Mouse (Mus musculus): Measurements from ENCODE around the gene Grip2. TPM values are rescaled to one million over a fixed set of nuclear protein-coding genes. Genes with fewer than 3 reads are reported as not detected.

Grip2 gene
- total RNA-seq (2014; fragmentation: Nextera tagmentation) (not detected in 2 replicates), total RNA-seq (2017) (0.05 and 0.06 TPM in 2 replicates), polyA plus RNA-seq (2012) (not detected in 2 replicates)

DNA sequence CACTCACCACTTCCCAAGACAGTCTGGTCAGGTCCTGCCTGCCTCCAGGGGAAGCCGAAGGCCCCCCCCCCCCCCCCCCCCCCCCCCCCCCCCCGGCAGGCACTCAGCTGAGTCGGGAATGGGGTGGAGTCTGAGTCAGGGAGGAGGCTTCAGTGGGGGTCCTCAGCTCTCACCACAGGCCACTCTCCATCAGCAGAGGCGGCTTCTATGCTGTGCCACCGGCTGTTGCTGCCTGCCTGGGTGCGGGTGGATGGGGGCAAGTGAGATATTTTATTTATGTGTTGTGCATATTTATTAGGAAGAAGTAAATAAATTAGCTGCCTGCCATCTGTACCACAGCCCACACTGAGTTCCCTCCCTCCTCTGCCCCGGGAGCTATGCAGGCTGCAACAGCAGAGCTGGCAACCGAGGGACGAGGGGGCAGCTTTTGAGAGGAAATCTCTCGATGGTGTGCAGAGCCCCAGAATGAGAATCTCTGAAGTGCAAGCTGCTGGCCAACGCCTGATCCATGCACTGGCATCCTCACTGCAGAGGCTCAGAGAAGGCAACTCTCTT, at the start of gene Grip2:
TSS of gene Grip2 (minus strand) at position 235 of the 555 bp plus-strand sequence.
- Histone ChIP-seq H3K27me3 (ENCODE audit: insufficient read depth, low read length) (peaks cover 2% of the 10 kb centered on the region), H3K4me1 (ENCODE audit: insufficient read depth, low read depth, low read length) (no peaks in the 10 kb centered on the region), H3K36me3 (replicated peaks) (no peaks in the 10 kb centered on the region), H3K4me3 (ENCODE audit: low read depth, low read length) (no peak within 1 kb of the TSS), H3K9me3 (replicated peaks) (no peaks in the 10 kb centered on the region)
- ATAC-seq (ENCODE audit: extremely low read depth, insufficient number of reproducible peaks, low FRiP score, poor library complexity, severe bottlenecking) (no peak), DNase-seq (ENCODE audit: low spot score) (no peak)
- no peak for TF ChIP-seq GATA2 (IDR thresholded peaks at IDR 0.05; ENCODE audit: borderline replicate concordance, low read depth, low read length)
- TF ChIP-seq POLR2AphosphoS5 (IDR thresholded peaks at IDR 0.05; ENCODE audit: insufficient replicate concordance, low read depth, low read length): no peak
- no peak for TF ChIP-seq GATA1 (IDR thresholded peaks at IDR 0.05; ENCODE audit: borderline replicate concordance, low read length)
- no peak for TF ChIP-seq TAL1 (conservative IDR thresholded peaks at IDR 0.05; ENCODE audit: low read depth, low read length)
- no peak for TF ChIP-seq CTCF (IDR thresholded peaks at IDR 0.05; ENCODE audit: low read depth, low read length)

DNA sequence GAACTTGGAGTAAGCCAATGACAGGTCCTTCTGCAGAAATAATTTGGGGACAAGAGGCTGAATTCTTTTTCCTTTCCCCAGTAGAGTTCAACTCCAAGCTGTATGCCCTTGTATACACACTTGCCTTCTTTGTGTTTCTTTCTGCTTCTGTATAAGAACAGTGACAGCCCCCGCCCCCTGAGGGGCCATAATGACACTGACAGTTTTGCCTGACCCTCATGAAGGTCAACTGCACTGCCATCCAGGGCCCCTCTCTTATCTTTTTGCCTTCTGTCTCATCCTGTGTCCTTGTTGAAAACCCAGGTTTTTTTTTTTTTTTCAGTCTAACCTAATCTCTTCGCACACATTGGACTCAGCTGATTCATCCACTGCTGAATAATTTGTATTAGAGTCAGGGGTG, 45.7 kb upstream of the Grip2 start:
- Histone ChIP-seq H3K4me1 (ENCODE audit: insufficient read depth, low read depth, low read length) (peaks cover 28% of the 10 kb centered on the region), H3K36me3 (replicated peaks) (no peaks in the 10 kb centered on the region), H3K9me3 (replicated peaks) (no peaks in the 10 kb centered on the region), H3K4me3 (ENCODE audit: low read depth, low read length) (no peak overlapping the region), H3K27me3 (ENCODE audit: insufficient read depth, low read length) (peaks cover 5% of the 10 kb centered on the region)
- ATAC-seq (ENCODE audit: extremely low read depth, insufficient number of reproducible peaks, low FRiP score, poor library complexity, severe bottlenecking) (peak; percentile 48), DNase-seq (ENCODE audit: low spot score) (no peak)
- TF ChIP-seq TAL1 (conservative IDR thresholded peaks at IDR 0.05; ENCODE audit: low read depth, low read length) (peak; percentile 37; the same call in 1 of the 2 replicates), GATA1 (IDR thresholded peaks at IDR 0.05; ENCODE audit: borderline replicate concordance, low read length) (no peak)

DNA sequence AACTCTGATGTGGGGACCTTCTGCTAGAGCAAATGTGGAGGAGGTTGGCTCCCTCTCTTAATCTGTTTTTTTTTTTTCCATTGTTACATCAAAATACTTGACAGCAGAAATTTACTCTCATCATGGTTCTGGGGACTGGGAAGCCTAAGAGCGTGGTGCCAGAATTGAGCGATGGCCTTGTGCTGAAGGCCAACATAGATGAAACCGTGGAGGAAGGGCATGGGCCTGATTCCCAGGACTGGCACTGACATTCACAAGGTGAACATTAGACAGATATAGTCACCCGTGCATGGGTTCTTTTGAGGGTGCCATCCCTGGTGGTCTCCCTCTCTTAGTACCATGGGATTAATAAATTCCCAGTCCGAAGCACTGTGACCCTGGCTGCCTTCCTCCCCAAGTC, 41.0 kb upstream of the Grip2 start:
- no peak for TF ChIP-seq GATA1 (IDR thresholded peaks at IDR 0.05; ENCODE audit: borderline replicate concordance, low read length)
- no peak for TF ChIP-seq GATA2 (IDR thresholded peaks at IDR 0.05; ENCODE audit: borderline replicate concordance, low read depth, low read length)
- no peak for TF ChIP-seq CTCF (IDR thresholded peaks at IDR 0.05; ENCODE audit: low read depth, low read length)
- no peak for TF ChIP-seq POLR2AphosphoS5 (IDR thresholded peaks at IDR 0.05; ENCODE audit: insufficient replicate concordance, low read depth, low read length)
- TF ChIP-seq TAL1 (conservative IDR thresholded peaks at IDR 0.05; ENCODE audit: low read depth, low read length): no peak
- ATAC-seq (ENCODE audit: extremely low read depth, insufficient number of reproducible peaks, low FRiP score, poor library complexity, severe bottlenecking) (no peak), DNase-seq (ENCODE audit: low spot score) (no peak)
- H3K36me3 ChIP-seq (replicated peaks): no peaks in the 10 kb centered on the region
- H3K4me1 ChIP-seq (ENCODE audit: insufficient read depth, low read depth, low read length): peaks cover 16% of the 10 kb centered on the region
- no peak overlapping the region for H3K4me3 ChIP-seq (ENCODE audit: low read depth, low read length)
- H3K9me3 ChIP-seq (replicated peaks): no peaks in the 10 kb centered on the region
- H3K27me3 ChIP-seq (ENCODE audit: insufficient read depth, low read length): peaks cover 18% of the 10 kb centered on the region

DNA sequence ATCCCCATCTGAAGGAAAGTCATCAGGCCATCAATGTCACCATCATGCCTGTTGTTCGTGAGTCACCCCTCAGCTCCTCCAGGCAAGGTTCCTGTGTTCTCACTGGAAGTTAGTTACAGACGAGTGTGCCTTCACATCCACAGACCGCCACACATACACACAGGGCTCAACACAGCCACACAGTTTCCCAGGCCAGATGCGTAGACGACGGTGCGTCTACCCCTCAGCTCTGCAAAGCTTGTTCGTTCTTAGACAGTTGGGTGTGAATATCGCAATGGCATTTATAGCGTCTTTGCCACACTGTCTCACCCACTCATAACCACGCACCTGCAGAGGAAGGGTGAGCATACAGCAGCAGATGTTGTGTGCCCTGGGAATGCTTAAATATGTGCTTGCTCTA, 38.6 kb upstream of the Grip2 start:
- ATAC-seq (ENCODE audit: extremely low read depth, insufficient number of reproducible peaks, low FRiP score, poor library complexity, severe bottlenecking) (no peak), DNase-seq (ENCODE audit: low spot score) (no peak)
- peaks cover 19% of the 10 kb centered on the region for H3K27me3 ChIP-seq (ENCODE audit: insufficient read depth, low read length)

DNA sequence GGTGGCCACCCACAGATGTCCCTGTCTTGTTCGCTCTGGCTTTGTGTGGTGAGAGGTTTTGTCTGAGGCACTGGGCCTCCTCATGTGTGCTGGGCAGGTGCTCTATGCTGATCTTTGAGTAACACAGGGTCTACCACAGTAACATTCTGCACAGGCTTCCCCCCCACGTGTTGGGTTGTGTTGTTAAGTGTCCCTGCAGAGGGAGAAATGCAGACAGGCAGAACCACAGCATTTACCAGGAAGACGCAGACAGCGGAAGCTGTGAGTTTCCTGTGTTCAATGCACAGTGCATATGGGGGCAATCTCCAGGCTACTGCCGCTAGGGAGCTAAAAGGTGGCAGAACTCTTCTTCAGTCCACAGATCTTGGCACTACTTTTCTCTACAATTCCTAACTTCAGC, 37.5 kb upstream of the Grip2 start:
- TF ChIP-seq TAL1 (conservative IDR thresholded peaks at IDR 0.05; ENCODE audit: low read depth, low read length) (no peak), GATA2 (IDR thresholded peaks at IDR 0.05; ENCODE audit: borderline replicate concordance, low read depth, low read length) (no peak), CTCF (IDR thresholded peaks at IDR 0.05; ENCODE audit: low read depth, low read length) (no peak), GATA1 (IDR thresholded peaks at IDR 0.05; ENCODE audit: borderline replicate concordance, low read length) (no peak), POLR2AphosphoS5 (IDR thresholded peaks at IDR 0.05; ENCODE audit: insufficient replicate concordance, low read depth, low read length) (no peak)
- Histone ChIP-seq H3K36me3 (replicated peaks) (no peaks in the 10 kb centered on the region), H3K27me3 (ENCODE audit: insufficient read depth, low read length) (peaks cover 21% of the 10 kb centered on the region), H3K4me3 (ENCODE audit: low read depth, low read length) (no peak overlapping the region), H3K9me3 (replicated peaks) (no peaks in the 10 kb centered on the region), H3K4me1 (ENCODE audit: insufficient read depth, low read depth, low read length) (no peaks in the 10 kb centered on the region)
- ATAC-seq (ENCODE audit: extremely low read depth, insufficient number of reproducible peaks, low FRiP score, poor library complexity, severe bottlenecking) (no peak), DNase-seq (ENCODE audit: low spot score) (no peak)

More for the DNA sequence above, 38.6 kb upstream of the Grip2 start:
- no peaks in the 10 kb centered on the region for H3K4me1 ChIP-seq (ENCODE audit: insufficient read depth, low read depth, low read length)
- no peaks in the 10 kb centered on the region for H3K36me3 ChIP-seq (replicated peaks)
- TF ChIP-seq TAL1 (conservative IDR thresholded peaks at IDR 0.05; ENCODE audit: low read depth, low read length) (no peak), CTCF (IDR thresholded peaks at IDR 0.05; ENCODE audit: low read depth, low read length) (no peak)
- H3K9me3 ChIP-seq (replicated peaks): no peaks in the 10 kb centered on the region
- H3K4me3 ChIP-seq (ENCODE audit: low read depth, low read length): no peak overlapping the region

DNA sequence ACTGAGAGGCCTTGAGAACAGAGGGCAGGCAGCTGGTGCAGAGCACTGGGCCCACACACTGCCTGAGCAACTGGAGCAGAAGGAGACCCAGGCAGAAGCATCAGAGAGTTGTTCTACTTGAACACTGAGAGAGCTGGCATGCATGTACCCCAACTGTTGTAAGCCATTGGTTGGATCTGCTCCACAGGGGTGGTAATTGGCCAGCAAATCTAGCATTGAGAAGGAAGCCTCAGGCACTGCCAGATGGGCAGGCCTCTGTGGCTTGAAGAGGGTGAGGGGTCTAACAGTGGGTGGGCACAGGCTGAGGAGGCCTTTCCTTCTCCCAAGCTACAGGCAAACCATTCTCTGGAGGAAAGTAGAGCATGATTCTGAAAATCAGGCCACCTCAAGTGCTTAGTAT, 35.8 kb upstream of the Grip2 start:
- ATAC-seq (ENCODE audit: extremely low read depth, insufficient number of reproducible peaks, low FRiP score, poor library complexity, severe bottlenecking) (no peak), DNase-seq (ENCODE audit: low spot score) (no peak)
- no peaks in the 10 kb centered on the region for H3K4me1 ChIP-seq (ENCODE audit: insufficient read depth, low read depth, low read length)
- H3K9me3 ChIP-seq (replicated peaks): no peaks in the 10 kb centered on the region
- no peak for TF ChIP-seq TAL1 (conservative IDR thresholded peaks at IDR 0.05; ENCODE audit: low read depth, low read length)
- TF ChIP-seq GATA1 (IDR thresholded peaks at IDR 0.05; ENCODE audit: borderline replicate concordance, low read length): no peak
- TF ChIP-seq POLR2AphosphoS5 (IDR thresholded peaks at IDR 0.05; ENCODE audit: insufficient replicate concordance, low read depth, low read length): no peak
- no peak for TF ChIP-seq GATA2 (IDR thresholded peaks at IDR 0.05; ENCODE audit: borderline replicate concordance, low read depth, low read length)
- TF ChIP-seq CTCF (IDR thresholded peaks at IDR 0.05; ENCODE audit: low read depth, low read length): no peak
- peaks cover 27% of the 10 kb centered on the region for H3K27me3 ChIP-seq (ENCODE audit: insufficient read depth, low read length)
- no peak overlapping the region for H3K4me3 ChIP-seq (ENCODE audit: low read depth, low read length)
- H3K36me3 ChIP-seq (replicated peaks): no peaks in the 10 kb centered on the region

DNA sequence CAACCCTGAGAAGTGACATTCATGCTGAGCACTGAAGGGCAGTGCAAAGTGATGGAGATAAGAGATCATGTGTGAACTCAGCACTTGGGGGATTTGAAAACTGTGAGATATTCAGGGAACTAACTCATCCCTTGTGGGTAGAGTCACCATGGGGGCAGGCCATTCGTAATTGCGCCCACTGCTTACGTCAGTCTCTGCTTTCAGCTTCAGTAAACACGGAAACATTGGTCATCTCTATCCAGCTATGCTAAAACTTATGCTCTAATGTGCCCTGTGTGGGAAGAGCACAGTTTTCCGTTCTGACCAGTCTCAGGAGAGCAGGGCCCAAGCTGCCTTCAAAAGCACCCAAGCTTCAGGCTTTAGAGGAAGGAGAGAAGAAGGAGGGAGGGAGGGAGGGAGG, 31.3 kb upstream of the Grip2 start:
- ATAC-seq (ENCODE audit: extremely low read depth, insufficient number of reproducible peaks, low FRiP score, poor library complexity, severe bottlenecking): no peak
- no peak for TF ChIP-seq CTCF (IDR thresholded peaks at IDR 0.05; ENCODE audit: low read depth, low read length)
- H3K27me3 ChIP-seq (ENCODE audit: insufficient read depth, low read length): peaks cover 21% of the 10 kb centered on the region
- no peaks in the 10 kb centered on the region for H3K36me3 ChIP-seq (replicated peaks)
- no peaks in the 10 kb centered on the region for H3K9me3 ChIP-seq (replicated peaks)
- no peaks in the 10 kb centered on the region for H3K4me1 ChIP-seq (ENCODE audit: insufficient read depth, low read depth, low read length)
- no peak for DNase-seq (ENCODE audit: low spot score)
- no peak overlapping the region for H3K4me3 ChIP-seq (ENCODE audit: low read depth, low read length)
